Mouse (Mus musculus) forebrain, embryonic 16.5 days (tissue): Measurements from ENCODE around the gene Tenm2. TPM values are rescaled to one million over a fixed set of nuclear protein-coding genes. Genes with fewer than 3 reads are reported as not detected.

Experiments
- ATAC-seq: fragments of 200-750 bp; cut with Nextera tagmentation; 2 replicates; pipeline ENCODE4 v1.8.0; 2017; ENCODE audit warnings: mild to moderate bottlenecking, moderate library complexity
- H3K27ac ChIP-seq: fragments of 300-500 bp; sonication (generic); 2 replicates; pipeline ENCODE4 v1.5.1; 2014; ENCODE audit warnings: low read length, control low read depth
- H3K27me3 ChIP-seq: fragments of 300-500 bp; sonication (generic); replicated peaks from 2 replicates; pipeline ENCODE4 v1.6.1; 2014; ENCODE audit warnings: low read length; ENCODE audit not compliant: control insufficient read depth, insufficient read depth
- H3K36me3 ChIP-seq: fragments of 300-500 bp; sonication (generic); 2 replicates; pipeline ENCODE4 v1.6.1; 2014; ENCODE audit not compliant: control insufficient read depth, insufficient read depth
- H3K4me1 ChIP-seq: fragments of 300-500 bp; sonication (generic); replicated peaks from 2 replicates; pipeline ENCODE4 v1.6.1; 2014; ENCODE audit warnings: low read length; ENCODE audit not compliant: control insufficient read depth, insufficient read depth
- H3K4me2 ChIP-seq: fragments of 300-500 bp; sonication (generic); 2 replicates; pipeline ENCODE4 v1.6.1; 2014; ENCODE audit warnings: mild to moderate bottlenecking, low read length, control low read depth
- H3K4me3 ChIP-seq: fragments of 300-500 bp; sonication (generic); replicated peaks from 2 replicates; pipeline ENCODE4 v1.5.1; 2014; ENCODE audit warnings: mild to moderate bottlenecking, low read length, control low read depth
- H3K9ac ChIP-seq: fragments of 300-500 bp; sonication (generic); replicated peaks from 2 replicates; pipeline ENCODE4 v1.6.1; 2014; ENCODE audit warnings: low read depth, low read length, control low read depth
- H3K9me3 ChIP-seq: fragments of 300-500 bp; sonication (generic); 2 replicates; pipeline ENCODE4 v1.6.1; 2016; ENCODE audit warnings: low read length; ENCODE audit not compliant: control insufficient read depth
- WGBS: fragments of 180-500 bp; shearing (Covaris S2); extraction: QIAGEN DNeasy Blood & Tissue Kit; methylation state at CpG from one replicate; pipeline ENCODE4 v1.1.7; 2014; 5-methylcytosine and 5-hydroxymethylcytosine counted together
- polyA plus RNA-seq: library from polyadenylated mRNA; unstranded; fragments of >200 nt; fragmentation: Nextera tagmentation; extraction: Ambion mirVana; gene quantifications from 2 replicates; pipeline ENCODE4 v1.2.1, GENCODE M21; 2015

Tenm2 gene
- polyA plus RNA-seq, 1 experiment from 2014 or later: 58.7 TPM

- WGBS: under 1% methylated on average over 26 of the region's 47 CpGs
- Histone ChIP-seq H3K27ac (peak within 1 kb of the TSS; percentile 77), H3K4me2 (peak within 1 kb of the TSS; percentile 73), H3K36me3 (no peaks in the 10 kb centered on the region), H3K27me3 (no peaks in the 10 kb centered on the region), H3K9me3 (no peaks in the 10 kb centered on the region), H3K4me1 (peaks cover 37% of the 10 kb centered on the region), H3K9ac (peak within 1 kb of the TSS; percentile 84), H3K4me3 (peak within 1 kb of the TSS; percentile 75)
- ATAC-seq: peak; percentile 75
These were observed 1255.3 kb downstream of the Tenm2 start, which contains the start of gene Wwc1 for GRCm38 (mm10) chr11:35980411-35980917. TSS of gene Wwc1 (minus strand) at chr11:35980527.

GRCm38 (mm10) chr11:35979733-35980410 lies 1255.9 kb downstream of the Tenm2 start:
- H3K9ac ChIP-seq: peak overlapping the region; percentile 84
- peak overlapping the region; percentile 77 for H3K27ac ChIP-seq
- under 1% methylated on average over 51 of the region's 66 CpGs for WGBS
- ATAC-seq: peak; percentile 56
- H3K4me1 ChIP-seq: peaks cover 35% of the 10 kb centered on the region
- peak overlapping the region; percentile 75 for H3K4me3 ChIP-seq
- H3K4me2 ChIP-seq: peak overlapping the region; percentile 73
- H3K36me3 ChIP-seq: no peaks in the 10 kb centered on the region
- no peaks in the 10 kb centered on the region for H3K9me3 ChIP-seq
- no peaks in the 10 kb centered on the region for H3K27me3 ChIP-seq

- peaks cover 35% of the 10 kb centered on the region for H3K4me1 ChIP-seq
- H3K4me3 ChIP-seq: peak overlapping the region; percentile 75
- no peaks in the 10 kb centered on the region for H3K27me3 ChIP-seq
- H3K9ac ChIP-seq: peak overlapping the region; percentile 84
- ATAC-seq: no peak
- 0% methylated on average over 12 of the region's 12 CpGs for WGBS
- H3K9me3 ChIP-seq: no peaks in the 10 kb centered on the region
- peak overlapping the region; percentile 73 for H3K4me2 ChIP-seq
- H3K27ac ChIP-seq: peak overlapping the region; percentile 77
- no peaks in the 10 kb centered on the region for H3K36me3 ChIP-seq
These were observed 1256.5 kb downstream of the Tenm2 start for GRCm38 (mm10) chr11:35979266-35979732.

- Histone ChIP-seq H3K36me3 (no peaks in the 10 kb centered on the region), H3K4me1 (peaks cover 46% of the 10 kb centered on the region), H3K9ac (0 out of 2 replicates have a peak overlapping the region, but pooled peaks have one; percentile 5), H3K4me2 (peak overlapping the region; percentile 73), H3K4me3 (peak overlapping the region; percentile 15), H3K27ac (no peak overlapping the region), H3K9me3 (no peaks in the 10 kb centered on the region), H3K27me3 (no peaks in the 10 kb centered on the region)
- 67% methylated on average over 3 of the region's 3 CpGs for WGBS
- ATAC-seq: no peak
These were observed 1258.0 kb downstream of the Tenm2 start for GRCm38 (mm10) chr11:35977796-35978195.

GRCm38 (mm10) chr11:35977096-35977495 lies 1258.7 kb downstream of the Tenm2 start:
- ATAC-seq: no peak
- 0 out of 2 replicates have a peak overlapping the region, but pooled peaks have one; percentile 35 for H3K27ac ChIP-seq
- peaks cover 53% of the 10 kb centered on the region for H3K4me1 ChIP-seq
- peak overlapping the region; percentile 15 for H3K4me3 ChIP-seq
- H3K36me3 ChIP-seq: no peaks in the 10 kb centered on the region
- peak overlapping the region; percentile 73 for H3K4me2 ChIP-seq
- H3K9ac ChIP-seq: peak overlapping the region; percentile 40
- WGBS: 30% methylated on average over 6 of the region's 6 CpGs
- H3K9me3 ChIP-seq: no peaks in the 10 kb centered on the region
- no peaks in the 10 kb centered on the region for H3K27me3 ChIP-seq

GRCm38 (mm10) chr11:35976482-35976881 lies 1259.3 kb downstream of the Tenm2 start:
- no peaks in the 10 kb centered on the region for H3K27me3 ChIP-seq
- 0 out of 2 replicates have a peak overlapping the region, but pooled peaks have one; percentile 8 for H3K27ac ChIP-seq
- no peaks in the 10 kb centered on the region for H3K9me3 ChIP-seq
- ATAC-seq: peak; percentile 50
- H3K36me3 ChIP-seq: no peaks in the 10 kb centered on the region
- peak overlapping the region; percentile 73 for H3K4me2 ChIP-seq
- no peak overlapping the region for H3K9ac ChIP-seq
- WGBS: 18% methylated on average over 6 of the region's 6 CpGs
- peaks cover 54% of the 10 kb centered on the region for H3K4me1 ChIP-seq
- H3K4me3 ChIP-seq: no peak overlapping the region

- no peak overlapping the region for H3K4me2 ChIP-seq
- no peaks in the 10 kb centered on the region for H3K27me3 ChIP-seq
- no peak overlapping the region for H3K9ac ChIP-seq
- H3K27ac ChIP-seq: no peak overlapping the region
- no peak for ATAC-seq
- WGBS: 86% methylated on average over 6 of the region's 6 CpGs
- no peaks in the 10 kb centered on the region for H3K9me3 ChIP-seq
- peaks cover 54% of the 10 kb centered on the region for H3K4me1 ChIP-seq
- H3K36me3 ChIP-seq: no peaks in the 10 kb centered on the region
- no peak overlapping the region for H3K4me3 ChIP-seq
These were observed 1260.9 kb downstream of the Tenm2 start for GRCm38 (mm10) chr11:35974632-35975450.

- no peak overlapping the region for H3K9ac ChIP-seq
- H3K9me3 ChIP-seq: no peaks in the 10 kb centered on the region
- H3K27me3 ChIP-seq: no peaks in the 10 kb centered on the region
- peaks cover 40% of the 10 kb centered on the region for H3K4me1 ChIP-seq
- H3K27ac ChIP-seq: no peak overlapping the region
- H3K4me2 ChIP-seq: no peak overlapping the region
- WGBS: 33% methylated on average over 7 of the region's 7 CpGs
- ATAC-seq: no peak
- H3K36me3 ChIP-seq: no peaks in the 10 kb centered on the region
- H3K4me3 ChIP-seq: no peak overlapping the region
These were observed 1262.6 kb downstream of the Tenm2 start for GRCm38 (mm10) chr11:35973135-35973534.
